ENCODE assay signal across 12 mouse cellular contexts in the genomic region with DNA sequence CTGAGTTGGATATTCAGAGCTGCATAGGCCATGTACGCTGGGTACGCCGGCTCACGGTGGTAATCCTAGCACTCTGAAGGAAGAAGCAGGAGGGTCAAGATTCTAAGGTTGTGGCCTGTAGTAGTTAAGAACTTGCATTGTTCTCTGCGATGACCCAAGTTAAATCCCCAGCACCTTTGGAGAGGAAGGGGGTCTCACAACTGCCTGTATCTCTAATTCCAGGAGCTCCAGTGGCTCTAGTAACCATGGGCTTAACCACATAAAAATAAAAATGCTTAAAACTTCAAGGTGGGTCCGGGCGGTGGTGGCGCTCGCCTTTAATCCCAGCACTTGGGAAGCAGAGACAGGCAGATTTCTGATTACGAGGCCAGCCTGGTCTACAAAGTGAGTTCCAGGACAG. TPM values are rescaled to one million over a fixed set of nuclear protein-coding genes. Genes with fewer than 3 reads are reported as not detected.
DNase-seq lines count a peak whose midpoint lies in the region; ATAC-seq and TF ChIP-seq lines count a peak whose summit lies in the region.
"Had no signal": no experiment of that assay in that cellular context is flagged by ENCODE, and none has a peak within 500 bp of the region (broad histone marks: within the 10 kb centered on the region; RNA-seq: fewer than 3 reads in every experiment).

No protein-coding gene starts in this region.

- no peak for TF ChIP-seq CTCF in layer of hippocampus, adult 2 months (conservative IDR thresholded peaks at IDR 0.05)

- H3K9me3 ChIP-seq in heart, embryonic 12.5 days (replicated peaks), result no peaks in the 10 kb centered on the region
- H3K9me3 ChIP-seq in neural tube, embryonic 15.5 days (replicated peaks), result no peaks in the 10 kb centered on the region
- H3K9me3 ChIP-seq in embryonic facial prominence, embryonic 13.5 days, result no peaks in the 10 kb centered on the region
- H3K9me3 ChIP-seq in neural tube, embryonic 12.5 days, result no peaks in the 10 kb centered on the region
- H3K9me3 ChIP-seq: hindbrain, embryonic 12.5 days had no signal

- no peak overlapping the region for H3K27ac ChIP-seq in heart, embryonic 12.5 days (ENCODE audit: poor library complexity, severe bottlenecking)
- H3K27ac ChIP-seq in neural tube, embryonic 15.5 days (replicated peaks), result no peak overlapping the region
- H3K27ac ChIP-seq in embryonic facial prominence, embryonic 13.5 days, result peak overlapping the region; percentile 23; the same call in 1 of the 2 replicates
- no peak overlapping the region for H3K27ac ChIP-seq in neural tube, embryonic 12.5 days
- no peak overlapping the region for H3K27ac ChIP-seq in layer of hippocampus, adult 2 months
- H3K27ac ChIP-seq: hindbrain, embryonic 12.5 days had no signal

- peak overlapping the region; percentile 25; the same call in 1 of the 2 replicates for H3K4me2 ChIP-seq in heart, embryonic 12.5 days
- no peak overlapping the region for H3K4me2 ChIP-seq in neural tube, embryonic 15.5 days
- H3K4me2 ChIP-seq in embryonic facial prominence, embryonic 13.5 days, result 0 out of 2 replicates have a peak overlapping the region, but pooled peaks have one; percentile 2
- peak overlapping the region; percentile 1; the same call in 1 of the 2 replicates for H3K4me2 ChIP-seq in neural tube, embryonic 12.5 days (replicated peaks)
- H3K4me2 ChIP-seq: hindbrain, embryonic 12.5 days had no signal

- ATAC-seq in heart, embryonic 12.5 days (ENCODE audit: insufficient number of reproducible peaks, low FRiP score), result no peak
- ATAC-seq in neural tube, embryonic 15.5 days (ENCODE audit: low FRiP score), result no peak
- ATAC-seq in embryonic facial prominence, embryonic 13.5 days (ENCODE audit: insufficient number of reproducible peaks, insufficient read depth, low FRiP score, low TSS enrichment, low read depth), result no peak
- no peak for ATAC-seq in neural tube, embryonic 12.5 days (ENCODE audit: low FRiP score, low read depth)

- H3K27me3 ChIP-seq in heart, embryonic 12.5 days (replicated peaks), result no peaks in the 10 kb centered on the region
- H3K27me3 ChIP-seq in neural tube, embryonic 15.5 days (replicated peaks), result no peaks in the 10 kb centered on the region
- no peaks in the 10 kb centered on the region for H3K27me3 ChIP-seq in embryonic facial prominence, embryonic 13.5 days
- no peaks in the 10 kb centered on the region for H3K27me3 ChIP-seq in neural tube, embryonic 12.5 days (replicated peaks)
- H3K27me3 ChIP-seq: hindbrain, embryonic 12.5 days had no signal

- WGBS in heart, embryonic 12.5 days, result 88% methylated on average over 10 of the region's 10 CpGs
- WGBS in neural tube, embryonic 15.5 days, result 88% methylated on average over 10 of the region's 10 CpGs
- WGBS in embryonic facial prominence, embryonic 13.5 days, result 87% methylated on average over 10 of the region's 10 CpGs
- 92% methylated on average over 10 of the region's 10 CpGs for WGBS in neural tube, embryonic 12.5 days

- DNase-seq in heart, postnatal 4 days, result no peak
- DNase-seq in neural tube, embryonic 10.5 days (ENCODE audit: extremely low spot score, low spot score), result peak; percentile 15
- DNase-seq in layer of hippocampus, adult 2 months (ENCODE audit: low spot score in 2 of 2), result no peak
- no peak for DNase-seq in urinary bladder, postnatal 14 days (ENCODE audit: low spot score)

- H3K4me1 ChIP-seq in heart, embryonic 12.5 days (replicated peaks), result no peaks in the 10 kb centered on the region
- H3K4me1 ChIP-seq in neural tube, embryonic 15.5 days, result no peaks in the 10 kb centered on the region
- no peaks in the 10 kb centered on the region for H3K4me1 ChIP-seq in embryonic facial prominence, embryonic 13.5 days
- H3K4me1 ChIP-seq in neural tube, embryonic 12.5 days, result no peaks in the 10 kb centered on the region
- H3K4me1 ChIP-seq: hindbrain, embryonic 12.5 days had no signal

- no peak overlapping the region for H3K9ac ChIP-seq in heart, embryonic 12.5 days
- H3K9ac ChIP-seq in neural tube, embryonic 15.5 days (replicated peaks), result no peak overlapping the region
- H3K9ac ChIP-seq in embryonic facial prominence, embryonic 13.5 days, result no peak overlapping the region
- no peak overlapping the region for H3K9ac ChIP-seq in neural tube, embryonic 12.5 days
- H3K9ac ChIP-seq: hindbrain, embryonic 12.5 days had no signal

- no peaks in the 10 kb centered on the region for H3K36me3 ChIP-seq in heart, embryonic 12.5 days
- H3K36me3 ChIP-seq in neural tube, embryonic 15.5 days, result no peaks in the 10 kb centered on the region
- H3K36me3 ChIP-seq in embryonic facial prominence, embryonic 13.5 days, result no peaks in the 10 kb centered on the region
- H3K36me3 ChIP-seq in neural tube, embryonic 12.5 days, result no peaks in the 10 kb centered on the region
- H3K36me3 ChIP-seq: hindbrain, embryonic 12.5 days had no signal

- no peak overlapping the region for H3K4me3 ChIP-seq in heart, embryonic 12.5 days
- H3K4me3 ChIP-seq in neural tube, embryonic 15.5 days (replicated peaks), result no peak overlapping the region
- no peak overlapping the region for H3K4me3 ChIP-seq in embryonic facial prominence, embryonic 13.5 days
- H3K4me3 ChIP-seq in neural tube, embryonic 12.5 days, result no peak overlapping the region
- no peak overlapping the region for H3K4me3 ChIP-seq in layer of hippocampus, adult 2 months
- H3K4me3 ChIP-seq: hindbrain, embryonic 12.5 days had no signal

RNA-seq across cellular contexts. Expression of a gene that starts 1.7 kb away (rescaled TPM):
- polyA plus RNA-seq in heart, embryonic 12.5 days (2016; fragmentation: Nextera tagmentation; extraction: Ambion mirVana), result 8.4 and 15.5 TPM in 2 replicates
- total RNA-seq in heart, postnatal 4 days (2021), result 10 to 100 TPM; 54.0 to 56.5 TPM
- polyA plus RNA-seq in neural tube, embryonic 15.5 days (2015; fragmentation: Nextera tagmentation; extraction: Ambion mirVana), result 3.9 and 6.9 TPM in 2 replicates
- 14.7 and 15.3 TPM in 2 replicates for polyA plus RNA-seq in embryonic facial prominence, embryonic 13.5 days (2015; fragmentation: Nextera tagmentation; extraction: Ambion mirVana)
- polyA plus RNA-seq in neural tube, embryonic 12.5 days (2016; fragmentation: Nextera tagmentation; extraction: Ambion mirVana), result 11.4 and 12.4 TPM in 2 replicates
- total RNA-seq in layer of hippocampus, adult 2 months (2021), result 10 to 100 TPM; 26.5 to 46.4 TPM

RNA-seq across cellular contexts. Expression of a gene that starts 3.0 kb away (rescaled TPM):
- 2,122 and 2,141 TPM in 2 replicates for polyA plus RNA-seq in heart, embryonic 12.5 days (2016; fragmentation: Nextera tagmentation; extraction: Ambion mirVana)
- 100 to 1,000 TPM; 717 to 739 TPM for total RNA-seq in heart, postnatal 4 days (2021)
- polyA plus RNA-seq in neural tube, embryonic 15.5 days (2015; fragmentation: Nextera tagmentation; extraction: Ambion mirVana), result 380 and 932 TPM in 2 replicates
- polyA plus RNA-seq in embryonic facial prominence, embryonic 13.5 days (2015; fragmentation: Nextera tagmentation; extraction: Ambion mirVana), result 3,982 and 4,261 TPM in 2 replicates
- 3,361 and 3,805 TPM in 2 replicates for polyA plus RNA-seq in neural tube, embryonic 12.5 days (2016; fragmentation: Nextera tagmentation; extraction: Ambion mirVana)
- 10 to 100 TPM; 11.3 to 15.9 TPM for total RNA-seq in layer of hippocampus, adult 2 months (2021)

RNA-seq across cellular contexts. Expression of a gene that starts 3.2 kb away (rescaled TPM):
- 8.1 and 12.8 TPM in 2 replicates for polyA plus RNA-seq in heart, embryonic 12.5 days (2016; fragmentation: Nextera tagmentation; extraction: Ambion mirVana)
- 100 to 1,000 TPM; 420 to 457 TPM for total RNA-seq in heart, postnatal 4 days (2021)
- polyA plus RNA-seq in neural tube, embryonic 15.5 days (2015; fragmentation: Nextera tagmentation; extraction: Ambion mirVana), result 3.4 and 10.4 TPM in 2 replicates
- 23.0 and 34.3 TPM in 2 replicates for polyA plus RNA-seq in embryonic facial prominence, embryonic 13.5 days (2015; fragmentation: Nextera tagmentation; extraction: Ambion mirVana)
- 18.7 and 25.8 TPM in 2 replicates for polyA plus RNA-seq in neural tube, embryonic 12.5 days (2016; fragmentation: Nextera tagmentation; extraction: Ambion mirVana)
- 10 to 100 TPM; 38.6 to 42.0 TPM for total RNA-seq in layer of hippocampus, adult 2 months (2021)

RNA-seq across cellular contexts. Expression of a gene that starts 18.8 kb away (rescaled TPM):
- polyA plus RNA-seq in heart, embryonic 12.5 days (2016; fragmentation: Nextera tagmentation; extraction: Ambion mirVana), result not detected in 2 replicates
- total RNA-seq in heart, postnatal 4 days (2021), result 100 to 1,000 TPM; 679 to 704 TPM
- polyA plus RNA-seq in neural tube, embryonic 15.5 days (2015; fragmentation: Nextera tagmentation; extraction: Ambion mirVana), result not detected in 2 replicates
- polyA plus RNA-seq in embryonic facial prominence, embryonic 13.5 days (2015; fragmentation: Nextera tagmentation; extraction: Ambion mirVana), result not detected in 2 replicates
- not detected in 2 replicates for polyA plus RNA-seq in neural tube, embryonic 12.5 days (2016; fragmentation: Nextera tagmentation; extraction: Ambion mirVana)
- 100 to 1,000 TPM; 247 to 254 TPM for total RNA-seq in layer of hippocampus, adult 2 months (2021)
- polyA plus RNA-seq: embryonic facial prominence, embryonic 14.5 days; hindbrain, embryonic 12.5 days; limb, embryonic 14.5 days had no signal

RNA-seq across cellular contexts. Expression of a gene that starts 20.1 kb away (rescaled TPM):
- polyA plus RNA-seq in heart, embryonic 12.5 days (2016; fragmentation: Nextera tagmentation; extraction: Ambion mirVana), result 2.6 TPM in 1 of 2 replicates, not detected in the other
- total RNA-seq in heart, postnatal 4 days (2021), result not detected
- polyA plus RNA-seq in neural tube, embryonic 15.5 days (2015; fragmentation: Nextera tagmentation; extraction: Ambion mirVana), result 1.5 TPM in 1 of 2 replicates, not detected in the other
- polyA plus RNA-seq in embryonic facial prominence, embryonic 13.5 days (2015; fragmentation: Nextera tagmentation; extraction: Ambion mirVana), result not detected in 2 replicates
- not detected in 2 replicates for polyA plus RNA-seq in neural tube, embryonic 12.5 days (2016; fragmentation: Nextera tagmentation; extraction: Ambion mirVana)
- total RNA-seq in layer of hippocampus, adult 2 months (2021), result 10 to 100 TPM; 30.7 to 36.0 TPM
- total RNA-seq: midbrain, postnatal 0 days had no signal
- polyA plus RNA-seq: embryonic facial prominence, embryonic 14.5 days; limb, embryonic 14.5 days; midbrain, postnatal 0 days had no signal
